Mouse (Mus musculus): ENCODE data around the gene Sox4.

DNA sequence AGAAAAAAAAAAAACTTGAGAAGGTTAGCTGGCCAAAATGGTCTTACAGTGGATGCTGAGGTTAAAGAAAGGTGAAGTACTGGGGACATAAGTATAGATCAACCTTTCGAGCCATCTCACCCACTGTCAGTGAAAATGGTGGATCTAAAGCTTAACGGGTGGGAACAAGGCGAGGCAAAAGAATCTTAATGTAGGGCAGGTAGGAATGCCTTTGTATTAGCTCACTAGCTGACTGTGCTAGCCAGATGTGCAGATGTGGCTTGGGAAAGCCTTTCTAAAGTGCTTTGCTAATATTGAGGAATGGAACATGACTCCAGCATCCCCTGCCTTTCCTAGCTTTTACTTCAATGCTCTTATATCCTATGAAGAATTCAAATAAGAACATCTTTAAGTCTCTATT lies 30.4 kb downstream of the Sox4 start:
- no peak for TF ChIP-seq CTCF (IDR thresholded peaks at IDR 0.05; ENCODE audit: borderline replicate concordance, extremely low read depth, insufficient read depth, insufficient read length)
- TF ChIP-seq POLR2A (IDR thresholded peaks at IDR 0.05; ENCODE audit: borderline replicate concordance, extremely low read depth, insufficient read depth, insufficient read length, poor library complexity, severe bottlenecking): no peak

Measured in brain, embryonic 14.5 days (tissue).